In genomic region chr7:139221856-139222255, GRCm38 (mm10) we compare ENCODE assay signal across 14 mouse cellular contexts. TPM values are rescaled to one million over a fixed set of nuclear protein-coding genes. Genes with fewer than 3 reads are reported as not detected.
"Had no signal": no experiment of that assay in that cellular context is flagged by ENCODE, and none has a peak within 500 bp of the region (broad histone marks: within the 10 kb centered on the region; RNA-seq: fewer than 3 reads in every experiment).

No protein-coding gene starts in this region.

- DNase-seq: kidney, adult 11 months; kidney, adult 9 months; kidney, postnatal 14 days; left cerebral cortex, postnatal 4 days; liver, embryonic 13.5 days; lung, adult 18-20 months; midbrain, embryonic 14.5 days; retina, postnatal 1 day; right cerebral cortex, postnatal 4 days; spleen, adult 18-20 months had no signal

- H3K4me2 ChIP-seq: limb, embryonic 13.5 days; liver, embryonic 13.5 days; neural tube, embryonic 13.5 days had no signal

- H3K27ac ChIP-seq: limb, embryonic 13.5 days; liver, embryonic 13.5 days; neural tube, embryonic 13.5 days had no signal

- H3K27me3 ChIP-seq: limb, embryonic 13.5 days; liver, embryonic 13.5 days; neural tube, embryonic 13.5 days had no signal

- H3K9me3 ChIP-seq: limb, embryonic 13.5 days; liver, embryonic 13.5 days; neural tube, embryonic 13.5 days had no signal

- H3K4me1 ChIP-seq: neural tube, embryonic 13.5 days had no signal

- H3K4me3 ChIP-seq: limb, embryonic 13.5 days; liver, embryonic 13.5 days; neural tube, embryonic 13.5 days had no signal

- H3K36me3 ChIP-seq: limb, embryonic 13.5 days; liver, embryonic 13.5 days; neural tube, embryonic 13.5 days had no signal

- H3K9ac ChIP-seq: limb, embryonic 13.5 days; liver, embryonic 13.5 days; neural tube, embryonic 13.5 days had no signal

RNA-seq across cellular contexts. Expression of gene Stk32c, which starts 8.7 kb away (rescaled TPM):
- total RNA-seq: megakaryocyte progenitor cell, adult 5-6 weeks had no signal
- polyA plus RNA-seq: liver, embryonic 13.5 days had no signal

RNA-seq across cellular contexts. Expression of gene Lrrc27, which starts 9.1 kb away (rescaled TPM):
- total RNA-seq: monocyte, adult 5-6 weeks had no signal
